Mouse (Mus musculus) spleen, embryonic (tissue): ENCODE measurements around the gene St3gal2.

Source experiments
- CTCF ChIA-PET: fragments of 350-600 bp; sonication (Branson Sonifier 250); formaldehyde crosslinking; loops from one replicate; lab custom pipeline; 2022; lab: Charles Lee

St3gal2 gene

DNA sequence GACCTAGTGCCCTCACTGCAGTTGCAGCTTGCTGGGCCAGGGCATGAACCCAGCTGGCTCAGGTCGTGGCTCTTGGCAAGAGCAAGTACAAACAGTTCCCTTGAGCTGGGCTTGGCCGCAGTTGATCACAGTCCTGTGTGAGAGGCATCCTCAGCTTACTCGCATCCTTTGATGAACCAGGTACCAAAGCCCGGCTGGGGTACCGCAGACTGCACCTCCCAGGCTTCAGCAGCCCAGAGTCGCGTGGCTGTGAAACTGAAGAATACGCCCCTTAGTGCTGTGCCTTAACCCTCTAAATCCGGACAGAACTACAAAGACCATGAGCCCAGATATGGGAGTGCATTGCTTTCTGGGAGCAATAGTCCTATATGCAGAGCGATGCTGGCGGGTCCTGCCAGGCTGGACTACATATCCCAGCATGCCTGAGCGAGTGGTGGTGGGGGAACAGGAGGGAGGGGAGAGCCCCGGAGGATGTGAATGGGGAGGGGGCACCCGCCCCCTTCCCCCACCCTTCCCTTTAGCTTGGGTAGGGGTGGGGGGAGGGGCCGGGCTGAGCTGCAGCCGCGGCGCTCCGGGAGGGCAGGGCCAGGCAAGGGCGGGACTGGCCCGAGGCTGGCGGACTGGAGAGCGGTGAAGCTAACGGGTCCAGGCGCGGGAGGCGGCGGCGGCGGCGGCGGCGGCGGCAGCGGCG lies at the start of gene St3gal2:
Gene St3gal2 (plus strand): TSS at position 582 of the 691 bp plus-strand sequence.
- CTCF ChIA-PET, result no interaction called here

DNA sequence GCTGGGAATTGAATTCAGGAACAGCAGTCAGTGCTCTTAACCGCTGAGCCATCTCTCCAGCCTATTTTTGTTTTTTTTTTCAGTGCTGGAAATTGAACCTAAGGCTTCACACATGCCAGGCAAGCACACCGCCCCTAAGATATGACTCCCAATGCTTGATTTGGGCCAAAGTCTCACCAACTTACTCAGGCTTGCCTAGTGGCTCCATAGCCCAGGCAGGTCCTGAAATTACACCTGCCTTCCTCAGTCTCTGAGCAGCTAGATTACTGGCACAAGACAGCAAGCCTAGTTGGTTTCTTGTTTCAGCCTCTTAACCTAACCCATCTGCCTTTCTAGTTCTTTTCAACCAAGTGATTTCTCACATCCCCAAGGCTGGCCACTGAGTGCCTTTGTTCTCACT lies 49.2 kb upstream of the St3gal2 start:
- CTCF ChIA-PET, result no interaction called here

DNA sequence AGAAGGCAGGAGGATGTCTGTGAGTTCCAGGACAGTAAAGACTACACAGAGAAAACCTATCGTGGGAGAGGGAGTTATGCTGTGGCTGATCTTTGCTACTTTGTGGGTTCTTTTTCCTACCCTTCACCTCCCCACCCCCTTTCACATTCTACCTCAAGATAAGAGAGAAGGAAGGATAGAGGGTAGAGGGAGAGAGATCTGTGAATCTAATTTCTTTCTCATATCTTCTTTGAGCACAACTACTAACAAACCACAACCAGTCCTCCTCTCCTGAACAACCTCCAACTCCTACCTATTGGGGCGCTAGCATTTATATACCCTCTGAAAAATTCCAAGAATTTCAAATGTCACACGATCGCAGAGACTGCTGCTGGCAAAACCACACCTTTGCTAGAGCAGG lies 41.9 kb upstream of the St3gal2 start:
- CTCF ChIA-PET, result no interaction called here

DNA sequence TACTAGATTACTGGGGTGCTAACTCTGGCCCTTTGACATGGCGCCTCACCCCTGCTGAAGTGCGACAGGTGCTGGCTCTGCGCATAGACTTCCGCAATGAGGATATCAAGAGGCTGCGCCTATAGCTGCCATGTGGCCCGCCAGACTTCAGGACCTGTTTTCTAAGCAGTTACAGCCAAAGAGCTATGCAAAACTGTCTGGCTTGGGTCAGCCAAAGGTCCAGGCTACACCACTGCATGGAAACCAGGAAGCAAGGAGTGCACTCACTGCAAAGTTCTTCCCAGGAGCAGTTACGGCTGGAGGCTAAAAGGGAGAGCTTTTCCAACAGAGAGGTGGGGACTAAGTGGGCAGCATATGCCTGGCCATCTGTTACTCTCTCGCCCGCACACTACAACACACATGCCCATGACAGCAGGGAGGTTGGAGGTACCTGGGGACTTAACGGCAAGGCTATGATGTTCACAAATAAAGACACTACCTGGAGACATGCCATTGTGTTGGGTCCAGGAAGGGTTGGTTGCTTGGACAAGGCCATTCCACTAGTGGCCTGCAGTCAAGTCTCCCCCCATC lies 37.9 kb upstream of the St3gal2 start:
- CTCF ChIA-PET, result no interaction called here

DNA sequence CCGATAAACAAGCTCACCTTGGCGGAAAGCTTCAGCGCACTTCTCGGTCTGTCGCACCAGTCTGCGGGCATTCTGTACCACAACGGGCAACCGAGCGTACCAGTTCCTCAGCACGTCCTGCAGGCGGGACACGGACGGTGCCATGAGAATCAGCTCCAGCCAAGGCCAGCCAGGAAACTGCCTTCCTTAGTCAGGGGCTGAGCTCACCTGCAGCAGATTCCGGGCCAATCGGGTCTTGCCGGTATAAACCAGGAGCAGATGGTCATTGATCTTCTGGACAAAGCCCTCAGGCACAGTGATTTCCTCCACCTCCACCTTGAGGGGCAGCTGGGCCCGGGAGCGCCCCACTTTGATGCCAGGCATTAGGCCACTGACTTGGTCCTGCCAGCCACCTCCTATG lies 35.9 kb upstream of the St3gal2 start:
- CTCF ChIA-PET, result interaction anchor here (1.2 kb wide), 1 partner anchor 66 kb away, joined by 3 read pairs; no protein-coding TSS in a partner anchor

DNA sequence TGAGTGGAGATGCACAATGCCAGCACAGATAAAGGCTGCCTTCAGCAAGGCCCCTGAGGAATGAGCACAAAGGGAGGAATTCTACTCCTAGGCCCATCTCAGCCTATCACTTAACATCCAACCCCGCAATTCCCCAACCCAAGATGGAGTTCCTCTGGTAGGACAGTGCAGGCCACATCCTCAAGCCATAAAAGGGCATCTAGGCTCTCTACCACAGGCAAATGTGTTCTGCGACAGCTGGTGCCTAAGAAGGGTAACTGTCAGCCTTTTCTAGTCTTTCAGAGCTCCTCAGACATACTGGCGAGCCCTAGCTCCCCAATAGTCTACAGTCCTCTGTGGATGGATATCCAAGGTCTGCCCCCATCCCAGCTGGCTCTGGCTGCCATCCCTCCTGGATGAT lies 33.1 kb upstream of the St3gal2 start:
- CTCF ChIA-PET, result no interaction called here

DNA sequence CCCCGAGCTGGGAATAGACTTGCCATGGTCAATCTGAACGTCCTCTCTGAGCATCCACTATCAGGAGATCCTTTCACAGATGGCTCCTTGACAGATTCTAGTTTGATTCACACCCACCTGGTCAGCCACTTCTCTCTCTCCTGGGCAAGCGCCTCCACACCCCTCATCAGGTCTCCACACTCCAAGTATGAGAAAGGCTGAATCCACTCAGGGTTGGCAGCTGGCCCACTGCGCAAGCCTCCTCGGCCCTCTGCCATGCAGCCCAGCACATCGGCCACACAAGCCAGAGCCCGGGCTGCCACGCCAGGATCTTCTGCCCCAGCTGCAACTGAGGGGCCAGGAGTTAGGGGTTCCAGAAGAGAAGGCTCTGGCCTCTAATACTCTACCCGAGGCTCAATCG lies 32.2 kb upstream of the St3gal2 start:
- CTCF ChIA-PET, result no interaction called here

DNA sequence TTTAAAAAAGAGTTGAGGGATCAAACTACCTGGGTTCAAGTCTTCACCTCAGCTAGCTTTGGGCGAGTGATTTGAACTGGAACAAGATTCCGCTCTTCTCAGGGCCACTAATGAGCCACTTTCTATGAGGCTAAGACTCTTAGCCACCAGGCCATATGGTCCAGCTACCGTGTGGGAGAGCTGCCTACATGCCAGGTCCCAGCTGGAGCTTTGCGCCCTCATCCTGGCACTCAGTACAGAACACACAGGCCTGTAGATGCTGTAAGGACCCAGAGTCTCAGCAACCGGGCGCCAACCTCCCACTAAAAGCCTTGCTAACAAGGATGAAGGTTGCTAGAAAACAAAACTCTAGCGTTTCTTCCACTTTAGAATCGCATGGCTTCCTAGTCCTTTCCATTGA lies 31.3 kb upstream of the St3gal2 start:
- CTCF ChIA-PET, result no interaction called here

DNA sequence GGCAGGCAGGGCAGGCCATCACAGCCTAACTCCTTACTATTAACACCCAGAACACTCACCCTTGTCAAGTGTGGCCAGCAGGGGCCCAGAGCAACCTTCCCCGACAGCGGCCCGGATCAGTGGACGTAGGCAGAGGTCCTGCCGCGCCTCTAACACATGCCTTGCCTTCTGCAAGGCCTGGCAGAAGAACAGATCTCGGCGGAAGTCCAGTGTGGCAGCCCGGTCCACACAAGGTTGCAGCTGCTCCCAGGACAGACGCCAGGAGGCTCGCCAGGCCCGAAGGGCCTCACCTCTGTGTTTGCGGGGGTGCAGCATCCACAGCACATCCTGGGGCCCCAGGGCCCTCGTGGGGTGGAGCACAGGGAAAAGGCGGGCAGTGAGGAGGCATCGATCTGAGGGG lies 30.9 kb upstream of the St3gal2 start:
- CTCF ChIA-PET, result no interaction called here

DNA sequence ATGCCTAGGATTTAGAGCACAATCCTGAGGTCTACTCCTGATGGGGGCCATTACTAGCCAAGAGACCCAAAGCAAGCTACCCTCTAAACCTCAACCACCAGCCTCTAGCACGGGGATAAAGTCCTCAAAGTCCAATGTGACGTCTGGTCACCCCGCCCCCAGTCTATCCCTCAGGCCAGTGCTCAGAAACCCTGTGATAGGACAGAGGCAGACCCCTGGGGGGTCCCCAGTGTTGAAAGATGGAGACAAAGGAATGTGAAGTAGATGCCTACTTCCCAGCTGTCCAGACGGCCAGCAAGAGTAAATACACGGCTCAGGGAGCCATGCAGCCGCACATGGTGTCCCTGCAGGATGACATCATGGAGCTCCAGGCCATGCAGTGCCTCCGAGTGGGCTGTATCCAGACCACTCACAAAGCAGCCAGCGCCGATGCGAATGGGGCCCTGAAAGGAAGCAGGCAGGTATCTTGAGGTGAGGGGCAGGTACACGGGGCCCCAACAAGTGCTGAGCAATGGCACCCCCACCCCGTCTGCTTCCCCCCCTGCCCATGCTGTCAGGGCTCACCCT lies 29.7 kb upstream of the St3gal2 start:
- CTCF ChIA-PET, result no interaction called here

DNA sequence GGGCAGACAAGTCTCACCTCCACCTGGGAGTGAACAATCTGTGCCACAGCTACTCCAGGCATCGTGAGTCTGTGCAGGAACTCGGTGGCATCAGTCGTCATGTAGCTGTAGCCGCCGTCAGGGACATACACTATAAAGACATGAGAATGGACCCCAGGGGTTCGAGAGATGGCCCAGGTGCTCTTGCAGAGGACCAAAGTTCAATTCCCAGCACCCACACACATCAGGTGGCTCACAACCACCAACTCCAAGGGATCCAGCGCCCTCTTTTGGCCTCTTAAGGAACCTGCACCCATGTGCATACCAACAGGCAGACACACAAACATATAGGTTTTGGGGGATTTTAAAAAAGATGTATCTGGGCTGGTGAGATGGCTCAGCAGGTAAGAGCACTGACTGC lies 27.7 kb upstream of the St3gal2 start:
- CTCF ChIA-PET, result interaction anchor here (0.7 kb wide), 1 partner anchor 26 kb away, joined by 6 read pairs; no protein-coding TSS in a partner anchor

DNA sequence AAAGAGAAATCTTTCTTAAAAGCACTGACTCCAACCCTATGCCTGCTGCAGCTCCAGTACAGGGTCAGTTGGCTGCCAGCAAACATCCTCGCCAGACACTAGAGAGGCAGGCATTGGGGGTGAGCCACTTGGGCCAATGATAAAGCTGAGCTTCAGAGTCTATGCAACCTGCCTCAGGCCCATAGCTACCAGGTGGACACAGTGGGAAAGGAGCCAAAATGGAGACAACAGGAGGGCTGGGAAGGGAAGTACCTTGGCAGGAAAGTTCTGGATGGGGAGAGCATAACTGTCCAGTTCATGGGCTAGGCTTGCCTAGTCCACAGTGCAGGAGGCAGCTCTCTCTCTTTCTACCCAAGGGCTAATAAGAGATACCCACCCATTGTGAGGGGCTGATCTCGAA lies 26.8 kb upstream of the St3gal2 start:
- CTCF ChIA-PET, result interaction anchor here (0.7 kb wide), 1 partner anchor 25 kb away, joined by 6 read pairs; no protein-coding TSS in a partner anchor

DNA sequence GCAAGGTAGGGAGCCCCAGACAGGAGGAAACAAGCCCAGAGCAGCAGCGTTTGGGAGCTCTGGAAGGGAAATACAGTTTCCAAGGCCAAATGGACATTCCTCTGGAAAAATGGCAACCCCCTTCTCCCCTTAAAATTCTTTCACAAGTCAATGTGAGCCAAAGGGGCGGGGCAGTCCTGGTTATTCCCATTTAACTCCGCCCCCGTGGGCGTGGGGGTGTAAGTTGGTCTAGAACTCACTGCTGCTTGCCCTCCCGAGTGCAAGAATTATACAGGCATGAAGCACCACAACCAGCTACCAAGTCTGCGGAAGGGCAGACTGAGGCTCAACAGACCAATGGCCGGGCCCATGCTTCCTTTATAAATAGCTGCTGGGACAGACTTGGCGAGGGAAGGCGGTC lies 24.9 kb upstream of the St3gal2 start:
- CTCF ChIA-PET, result no interaction called here

DNA sequence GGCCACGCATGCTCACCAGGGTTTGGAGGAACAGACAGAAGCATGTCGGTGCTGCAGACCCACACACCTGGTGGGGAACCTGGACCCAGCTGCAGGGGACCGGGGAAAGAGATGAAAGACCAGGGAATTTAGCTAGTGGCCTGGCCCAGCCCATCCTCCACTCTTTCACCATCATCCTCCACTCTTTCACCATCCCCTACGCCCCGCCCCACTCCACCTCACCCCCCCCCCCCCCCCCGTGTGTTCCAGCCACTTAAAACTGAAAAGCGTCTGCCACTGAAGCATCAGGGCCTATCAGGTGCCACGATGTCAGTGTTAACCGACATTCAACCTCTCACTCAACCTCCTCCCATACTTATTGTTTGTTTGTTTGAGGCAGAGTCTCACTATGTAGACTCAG lies 24.5 kb upstream of the St3gal2 start:
- CTCF ChIA-PET, result no interaction called here

DNA sequence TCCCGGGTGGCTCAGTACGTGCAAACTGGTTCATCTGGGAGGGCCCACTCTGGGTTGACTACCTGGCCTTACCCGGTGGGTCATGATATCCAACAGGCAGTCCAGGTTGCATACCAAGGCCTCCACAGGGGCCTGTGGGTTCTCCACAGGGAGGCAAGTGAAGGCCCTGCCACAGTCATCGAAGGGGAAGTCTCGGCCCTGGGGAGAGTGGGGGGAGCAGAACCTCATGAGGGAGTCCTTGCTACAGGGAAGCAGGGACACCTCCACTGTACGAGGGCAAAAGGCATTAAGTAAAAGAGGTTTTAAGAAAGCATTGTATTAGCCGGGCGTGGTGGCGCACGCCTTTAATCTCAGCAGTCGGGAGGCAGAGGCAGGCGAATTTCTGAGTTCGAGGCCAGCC lies 23.9 kb upstream of the St3gal2 start:
- CTCF ChIA-PET, result no interaction called here

DNA sequence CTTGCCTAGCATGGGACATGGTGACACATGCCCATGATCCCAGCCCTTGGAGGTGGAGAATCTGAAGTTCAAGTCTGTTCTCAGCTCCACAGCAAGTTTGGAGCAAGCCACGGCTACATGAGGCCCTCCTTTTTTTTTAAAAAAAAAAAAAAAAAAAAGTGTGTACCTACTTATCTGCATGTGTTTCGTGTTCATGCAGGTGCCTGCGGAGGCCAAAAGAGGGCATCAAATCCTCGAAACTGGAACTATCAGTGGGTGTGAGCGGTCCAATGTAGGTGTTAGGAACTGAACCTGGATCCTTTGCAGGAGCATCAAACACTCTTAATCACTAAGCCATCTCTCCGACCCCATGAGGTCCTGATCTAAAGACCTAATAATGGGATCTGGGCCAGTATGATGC lies 22.2 kb upstream of the St3gal2 start:
- CTCF ChIA-PET, result no interaction called here

DNA sequence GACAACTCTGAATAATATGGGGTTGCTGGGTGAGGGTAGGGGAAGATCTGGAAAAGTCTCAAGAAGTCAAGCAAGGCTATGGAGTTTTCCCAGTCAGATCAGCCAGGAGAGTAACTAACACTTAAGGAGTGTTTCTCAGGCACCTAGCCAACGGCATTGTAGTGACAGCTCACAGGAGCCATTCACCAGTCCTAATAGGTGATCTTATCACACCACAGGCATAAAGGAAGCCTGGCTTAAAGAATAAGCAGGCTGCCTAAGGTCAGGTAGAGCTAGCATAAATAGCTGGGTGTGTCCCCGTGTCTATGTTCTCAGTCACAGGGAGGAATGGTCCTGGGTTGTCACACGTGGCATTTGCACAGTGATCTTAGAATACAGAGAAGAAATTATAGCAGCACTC lies 18.7 kb upstream of the St3gal2 start:
- CTCF ChIA-PET, result no interaction called here

DNA sequence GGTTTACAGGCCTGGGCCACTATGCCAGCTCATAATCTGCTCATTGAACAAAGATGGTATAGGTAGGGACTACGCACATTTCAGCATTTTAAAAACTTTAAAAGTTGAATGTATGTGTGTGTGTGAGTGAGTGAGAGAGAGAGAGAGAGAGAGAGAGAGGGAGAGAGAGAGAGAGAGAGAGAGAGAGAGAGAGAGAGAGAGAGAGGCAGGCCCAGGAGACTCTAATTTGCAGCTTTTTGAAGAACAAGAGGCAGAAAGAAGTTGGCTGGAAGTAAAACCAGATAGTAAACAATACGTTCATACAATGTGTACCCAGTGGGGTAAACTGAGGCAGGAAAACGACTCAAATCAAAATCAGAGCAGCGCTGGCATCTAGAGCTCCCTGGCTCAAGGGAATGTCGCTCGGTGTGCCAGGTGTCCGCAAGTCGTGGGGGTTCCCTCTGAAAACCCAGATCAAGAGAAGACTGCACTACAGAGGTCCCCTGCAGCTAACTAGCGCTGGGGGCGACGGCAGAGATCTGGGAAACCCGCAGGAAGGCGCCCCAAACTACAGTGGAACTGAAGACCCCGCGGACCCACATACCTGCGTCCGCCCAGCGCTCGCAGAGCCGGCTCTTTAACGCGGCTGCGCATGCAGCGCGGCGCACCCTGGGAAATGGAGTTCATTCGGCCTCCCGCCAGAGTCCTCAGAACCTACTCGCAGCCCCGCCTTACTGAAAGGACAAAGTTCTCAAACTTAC lies 17.7 kb upstream of the St3gal2 start, which contains the start of gene Fuk:
Gene Fuk (minus strand): TSS at position 650 of the 740 bp plus-strand sequence.
- CTCF ChIA-PET, result interaction anchor here (0.6 kb wide), 1 partner anchor 13 kb away, joined by 9 read pairs; no protein-coding TSS in a partner anchor

DNA sequence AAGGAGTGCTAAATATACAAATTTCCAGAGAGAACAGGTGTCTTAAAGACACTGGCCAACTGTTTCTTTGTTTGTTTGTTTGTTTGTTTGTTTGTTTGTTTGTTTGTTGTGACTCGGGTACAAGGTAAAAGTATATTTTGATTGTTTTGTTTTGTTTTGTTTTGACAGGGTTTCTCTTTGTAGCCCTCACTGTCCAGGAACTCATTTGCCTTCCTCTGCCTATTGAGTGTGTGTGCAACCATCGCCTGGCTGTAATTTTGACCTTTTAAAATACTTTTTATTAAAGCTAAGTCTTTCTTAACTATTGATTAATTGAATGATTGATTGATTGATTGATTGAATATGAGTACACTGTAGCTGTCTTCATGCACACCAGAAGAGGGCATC lies 17.1 kb upstream of the St3gal2 start:
- CTCF ChIA-PET, result no interaction called here

DNA sequence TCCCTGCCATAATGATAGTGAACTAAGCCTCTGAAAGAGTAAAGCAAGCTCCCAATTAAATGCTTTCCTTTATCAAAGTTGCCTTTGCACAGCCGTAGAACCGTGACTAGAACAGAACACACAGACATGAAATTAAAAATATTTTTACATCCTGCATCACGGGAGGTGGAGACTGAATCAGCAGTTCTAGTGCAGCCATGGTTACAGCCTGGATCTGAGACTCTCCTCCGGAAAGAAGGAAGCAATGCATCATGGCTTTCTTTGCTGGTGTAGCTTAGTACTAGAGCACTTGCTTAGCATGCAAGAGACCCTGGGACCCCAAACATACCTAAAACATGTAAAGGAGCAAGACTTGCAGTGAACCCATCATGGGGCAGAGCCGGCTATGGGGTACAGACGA lies 14.3 kb upstream of the St3gal2 start:
- CTCF ChIA-PET, result interaction anchor here (0.6 kb wide), 1 partner anchor 60 kb away, joined by 3 read pairs; no protein-coding TSS in a partner anchor

DNA sequence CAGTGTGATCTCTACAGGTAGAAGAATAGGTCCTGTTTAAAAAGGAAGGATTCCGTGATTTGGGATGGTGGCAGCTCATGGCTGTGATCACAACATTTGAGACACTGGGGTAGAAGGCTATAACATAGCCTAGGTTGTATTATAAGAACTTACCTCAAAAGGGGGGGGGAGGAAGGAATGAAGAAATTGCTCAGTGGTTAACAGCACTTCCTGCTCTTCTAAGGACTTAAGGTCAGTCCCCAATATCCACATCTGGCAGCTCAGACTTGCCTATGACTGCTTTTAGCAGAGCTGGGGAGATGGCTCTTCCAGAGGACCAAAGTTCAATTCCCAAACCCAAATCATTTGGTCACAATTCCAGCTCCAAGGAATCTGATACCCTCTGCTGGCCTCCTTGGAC lies 13.0 kb upstream of the St3gal2 start:
- CTCF ChIA-PET, result interaction anchor here (0.6 kb wide), 1 partner anchor 61 kb away, joined by 3 read pairs; no protein-coding TSS in a partner anchor

DNA sequence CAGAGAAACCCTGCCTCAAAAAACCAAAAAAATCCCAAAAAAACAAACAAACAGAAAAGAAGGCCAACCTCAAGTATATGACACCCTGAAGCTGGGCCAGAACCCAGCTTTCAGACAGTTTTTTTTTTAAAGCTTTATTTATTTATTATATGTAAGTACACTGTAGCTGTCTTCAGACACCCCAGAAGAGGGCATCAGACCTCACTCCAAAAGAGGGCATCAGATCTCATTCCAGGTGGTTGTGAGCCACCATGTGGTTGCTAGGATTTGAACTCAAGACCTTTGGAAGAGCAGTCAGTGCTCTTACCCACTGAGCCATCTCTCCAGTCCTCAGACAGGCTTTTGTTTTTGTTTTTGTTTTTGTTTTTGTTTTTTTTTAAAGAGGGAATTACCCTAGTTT lies 9.9 kb upstream of the St3gal2 start:
- CTCF ChIA-PET, result interaction anchor here (0.7 kb wide), 1 partner anchor 139 kb away, joined by 3 read pairs; no protein-coding TSS in a partner anchor
